Mouse (Mus musculus) kidney, adult 2 months (tissue): ENCODE results near the gene Dhdh.
"Not testable (repeated sequence)": the region's sequence is repeated elsewhere in the genome, so short reads cannot be mapped to it uniquely, and the experiment has no call there.

Experiments used
- CTCF ChIP-seq: fragments of 200-500 bp; conservative IDR thresholded peaks from 2 replicates; pipeline ENCODE4 v1.5.1; 2011; ENCODE audit warnings: low read depth, mild to moderate bottlenecking, control low read depth, low read length, moderate library complexity, mixed read lengths; ENCODE audit not compliant: insufficient read depth, insufficient read length
- POLR2A ChIP-seq: fragments of 200-500 bp; IDR thresholded peaks from one replicate; pipeline ENCODE4 v1.6.1; 2011; ENCODE audit warnings: low read depth, low read length, control low read depth

GRCm38 (mm10) chr7:45462868-45463267 lies 25.7 kb downstream of the Dhdh start:
- not testable (repeated sequence) for TF ChIP-seq CTCF, POLR2A
